Mouse (Mus musculus) limb, embryonic 11.5 days (tissue): Measurements from ENCODE around the gene 1700011L22Rik. TPM values are rescaled to one million over a fixed set of nuclear protein-coding genes. Genes with fewer than 3 reads are reported as not detected.

Experiments used
- ATAC-seq: fragments of 200-750 bp; cut with Nextera tagmentation; 2 replicates; pipeline ENCODE4 v1.8.0; 2017; ENCODE audit warnings: low read depth; ENCODE audit not compliant: insufficient number of reproducible peaks, low FRiP score, low TSS enrichment
- DNase-seq: peaks from one replicate; pipeline ENCODE4 v3.0.0-alpha.2; 2015; ENCODE audit warnings: low spot score
- H3K27ac ChIP-seq: fragments of 300-500 bp; sonication (generic); replicated peaks from 2 replicates; pipeline ENCODE4 v1.5.1; 2014; ENCODE audit warnings: low read depth, mild to moderate bottlenecking, low read length
- H3K27me3 ChIP-seq: fragments of 300-500 bp; sonication (generic); 2 replicates; pipeline ENCODE4 v1.6.1; 2014; ENCODE audit warnings: mild to moderate bottlenecking, low read length, mixed read lengths; ENCODE audit not compliant: control insufficient read depth, insufficient read depth
- H3K36me3 ChIP-seq: fragments of 300-500 bp; sonication (generic); 2 replicates; pipeline ENCODE4 v1.6.1; 2014; ENCODE audit warnings: mild to moderate bottlenecking, low read length, moderate library complexity, mixed read lengths; ENCODE audit not compliant: control insufficient read depth, insufficient read depth
- H3K4me1 ChIP-seq: fragments of 300-500 bp; sonication (generic); 2 replicates; pipeline ENCODE4 v1.6.1; 2014; ENCODE audit warnings: low read length, mixed read lengths; ENCODE audit not compliant: control insufficient read depth, insufficient read depth
- H3K4me2 ChIP-seq: fragments of 300-500 bp; sonication (generic); 2 replicates; pipeline ENCODE4 v1.6.1; 2014; ENCODE audit warnings: low read depth, mild to moderate bottlenecking, moderate library complexity; ENCODE audit not compliant: severe bottlenecking
- H3K4me3 ChIP-seq: fragments of 300-500 bp; sonication (generic); 2 replicates; pipeline ENCODE4 v1.5.1; 2014; ENCODE audit warnings: low read depth, low read length
- H3K9ac ChIP-seq: fragments of 300-500 bp; sonication (generic); 2 replicates; pipeline ENCODE4 v1.6.1; 2014; ENCODE audit warnings: mild to moderate bottlenecking, low read length
- H3K9me3 ChIP-seq: fragments of 300-500 bp; sonication (generic); 2 replicates; pipeline ENCODE4 v1.6.1; 2016; ENCODE audit warnings: low read length; ENCODE audit not compliant: control insufficient read depth
- WGBS: fragments of 180-500 bp; shearing (Covaris S2); extraction: QIAGEN DNeasy Blood & Tissue Kit; methylation state at CpG from one replicate; pipeline ENCODE4 v1.1.7; 2014; 5-methylcytosine and 5-hydroxymethylcytosine counted together
- polyA plus RNA-seq: library from polyadenylated mRNA; unstranded; fragments of >200 nt; fragmentation: Nextera tagmentation; extraction: Ambion mirVana; gene quantifications from 2 replicates; pipeline ENCODE4 v1.2.1, GENCODE M21; 2014

The 1700011L22Rik gene
- polyA plus RNA-seq, 1 experiment from 2014 or later = not detected

DNA sequence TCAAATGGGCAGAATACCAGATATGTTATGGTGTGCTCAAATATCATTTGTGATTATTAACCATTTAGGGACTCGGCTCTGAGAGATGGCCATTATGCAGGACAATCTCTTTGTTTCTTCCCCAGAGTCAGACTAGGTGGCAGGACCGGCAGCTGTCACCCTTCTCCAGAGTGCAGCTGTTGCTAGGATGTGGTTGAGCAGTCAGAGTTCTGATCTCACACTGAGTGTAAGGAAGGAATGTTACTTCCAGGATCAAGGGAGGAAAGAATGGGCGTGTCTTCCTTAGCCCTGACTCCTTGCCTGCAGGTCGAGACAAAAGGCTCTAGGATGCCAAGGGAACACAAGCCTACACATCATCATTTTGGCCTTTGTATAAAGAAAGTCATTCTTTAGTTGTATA is 21.2 kb downstream of the 1700011L22Rik start:
- 79% methylated on average over 4 of the region's 4 CpGs for WGBS
- no peaks in the 10 kb centered on the region for H3K36me3 ChIP-seq
- DNase-seq (peak; percentile 11), ATAC-seq (no peak)
- H3K9me3 ChIP-seq = no peaks in the 10 kb centered on the region
- H3K4me3 ChIP-seq = no peak overlapping the region
- no peaks in the 10 kb centered on the region for H3K27me3 ChIP-seq
- H3K4me2 ChIP-seq = no peak overlapping the region
- no peak overlapping the region for H3K27ac ChIP-seq
- H3K4me1 ChIP-seq = peaks cover 2% of the 10 kb centered on the region; the same call in 1 of the 2 replicates
- H3K9ac ChIP-seq = no peak overlapping the region

DNA sequence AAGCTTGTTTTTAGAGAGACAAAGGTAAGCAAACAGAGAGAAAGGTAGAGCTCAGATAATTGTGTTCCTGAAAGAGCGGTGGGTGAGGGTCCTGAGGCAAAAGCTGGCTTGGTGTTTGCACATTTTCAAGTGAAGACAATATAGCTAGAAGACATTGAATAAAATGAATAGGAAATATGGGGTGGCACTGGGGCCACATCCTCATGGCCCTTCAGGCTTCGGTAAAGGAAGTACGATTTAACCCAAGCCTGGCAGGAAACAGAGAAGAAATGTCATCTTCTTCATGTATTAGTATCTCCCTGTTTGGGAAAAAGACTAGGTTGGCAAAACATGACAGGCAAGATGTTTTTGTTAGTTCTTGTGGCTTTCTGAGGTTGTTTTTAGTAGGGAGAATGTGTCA is 22.3 kb downstream of the 1700011L22Rik start:
- Histone ChIP-seq H3K4me3 (no peak overlapping the region), H3K27me3 (no peaks in the 10 kb centered on the region), H3K4me2 (no peak overlapping the region), H3K27ac (no peak overlapping the region), H3K4me1 (peaks cover 2% of the 10 kb centered on the region; the same call in 1 of the 2 replicates), H3K9ac (no peak overlapping the region), H3K36me3 (no peaks in the 10 kb centered on the region), H3K9me3 (no peaks in the 10 kb centered on the region)
- WGBS = 95% methylated on average over 3 of the region's 3 CpGs
- ATAC-seq (no peak), DNase-seq (peak; percentile 9)

DNA sequence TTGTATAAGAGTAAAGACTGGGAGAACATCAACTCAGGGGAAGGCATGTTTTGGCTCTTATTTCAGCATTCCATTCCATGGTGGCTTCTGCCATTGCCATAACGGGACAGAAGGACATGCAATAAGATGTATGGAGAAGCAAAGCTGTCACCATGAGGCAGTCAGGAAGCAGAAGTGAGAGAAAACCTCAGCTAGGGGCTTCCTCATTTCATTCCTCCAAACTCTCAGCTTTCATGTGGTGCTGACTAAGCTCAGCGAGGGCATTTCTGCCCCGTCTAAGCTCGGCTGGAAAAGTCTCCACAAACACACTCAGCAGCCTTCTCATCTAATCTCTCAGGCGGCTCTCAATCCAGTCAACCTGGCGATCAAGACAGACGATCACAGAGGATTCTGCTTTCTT is 22.8 kb downstream of the 1700011L22Rik start:
- H3K36me3 ChIP-seq = no peaks in the 10 kb centered on the region
- no peaks in the 10 kb centered on the region for H3K27me3 ChIP-seq
- WGBS = 84% methylated on average over 7 of the region's 7 CpGs
- H3K4me1 ChIP-seq = peaks cover 2% of the 10 kb centered on the region; the same call in 1 of the 2 replicates
- H3K4me2 ChIP-seq = no peak overlapping the region
- DNase-seq = no peak
- H3K9ac ChIP-seq = no peak overlapping the region
- H3K4me3 ChIP-seq = no peak overlapping the region
- no peaks in the 10 kb centered on the region for H3K9me3 ChIP-seq
- ATAC-seq = no peak
- H3K27ac ChIP-seq = no peak overlapping the region

DNA sequence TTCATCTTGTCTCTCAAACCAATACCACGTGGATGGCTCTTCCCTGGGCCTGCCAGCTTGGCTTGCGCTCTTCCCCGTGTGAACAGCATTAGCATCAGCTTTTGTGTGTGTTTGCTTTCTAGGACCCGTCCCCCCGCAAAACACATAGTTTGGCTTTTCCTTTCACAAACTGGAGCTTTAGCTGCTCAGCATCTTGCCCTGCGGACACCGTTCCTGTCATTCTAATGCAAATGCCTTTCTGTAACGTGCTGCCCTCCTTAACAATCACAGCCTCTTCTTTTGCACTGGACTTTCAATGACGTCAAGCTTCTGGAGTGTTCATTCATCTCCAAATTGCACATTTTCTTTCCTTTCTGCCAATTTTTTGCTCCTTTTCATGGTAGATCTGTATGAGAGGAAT is 24.0 kb downstream of the 1700011L22Rik start:
- no peaks in the 10 kb centered on the region for H3K9me3 ChIP-seq
- DNase-seq (peak; percentile 18), ATAC-seq (no peak)
- no peak overlapping the region for H3K4me3 ChIP-seq
- H3K36me3 ChIP-seq = no peaks in the 10 kb centered on the region
- 90% methylated on average over 9 of the region's 9 CpGs for WGBS
- H3K27me3 ChIP-seq = no peaks in the 10 kb centered on the region
- H3K27ac ChIP-seq = no peak overlapping the region
- peaks cover 2% of the 10 kb centered on the region; the same call in 1 of the 2 replicates for H3K4me1 ChIP-seq
- no peak overlapping the region for H3K9ac ChIP-seq
- no peak overlapping the region for H3K4me2 ChIP-seq

DNA sequence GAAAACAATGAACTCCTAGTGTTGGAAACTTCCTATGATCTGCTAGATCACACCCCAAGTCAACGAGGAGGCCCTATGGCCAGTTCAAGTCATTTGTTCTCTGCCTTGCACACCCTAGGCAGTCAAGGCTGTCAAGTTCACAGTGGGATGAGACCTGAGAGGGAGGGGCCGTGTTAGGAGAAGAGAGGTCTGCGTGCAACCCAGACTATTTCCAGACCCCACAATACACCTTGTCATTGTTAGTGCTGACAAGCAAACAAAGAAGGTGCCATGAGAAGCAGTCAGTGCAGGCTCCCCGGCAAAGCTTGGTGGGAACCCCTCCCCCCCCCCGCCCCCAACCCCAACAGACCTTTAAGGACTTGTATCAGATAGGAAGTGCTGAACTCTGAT is 25.6 kb downstream of the 1700011L22Rik start:
- H3K27ac ChIP-seq = no peak overlapping the region

GRCm38 (mm10) chr8:79222106-79222751 is 26.1 kb downstream of the 1700011L22Rik start:
- WGBS = 60% methylated on average over 5 of the region's 5 CpGs
- H3K27ac ChIP-seq = 0 out of 2 replicates have a peak overlapping the region, but pooled peaks have one; percentile 16
- no peaks in the 10 kb centered on the region for H3K36me3 ChIP-seq
- H3K27me3 ChIP-seq = no peaks in the 10 kb centered on the region
- no peak overlapping the region for H3K4me3 ChIP-seq
- ATAC-seq (no peak), DNase-seq (peak; percentile 23)
- H3K4me1 ChIP-seq = peaks cover 2% of the 10 kb centered on the region; the same call in 1 of the 2 replicates
- H3K4me2 ChIP-seq = no peak overlapping the region
- H3K9ac ChIP-seq = no peak overlapping the region
- H3K9me3 ChIP-seq = no peaks in the 10 kb centered on the region

More for the DNA sequence above, 25.6 kb downstream of the 1700011L22Rik start:
- DNase-seq (peak; percentile 19), ATAC-seq (no peak)
- Histone ChIP-seq H3K4me2 (no peak overlapping the region), H3K27me3 (no peaks in the 10 kb centered on the region), H3K9me3 (no peaks in the 10 kb centered on the region), H3K36me3 (no peaks in the 10 kb centered on the region), H3K4me1 (peaks cover 2% of the 10 kb centered on the region; the same call in 1 of the 2 replicates), H3K9ac (no peak overlapping the region), H3K4me3 (no peak overlapping the region)
- 69% methylated on average over 5 of the region's 5 CpGs for WGBS

GRCm38 (mm10) chr8:79211630-79212029 is 36.7 kb downstream of the 1700011L22Rik start:
- Histone ChIP-seq H3K4me1 (peaks cover 23% of the 10 kb centered on the region), H3K4me2 (no peak overlapping the region), H3K27me3 (no peaks in the 10 kb centered on the region), H3K27ac (no peak overlapping the region), H3K36me3 (no peaks in the 10 kb centered on the region), H3K9ac (no peak overlapping the region), H3K4me3 (no peak overlapping the region), H3K9me3 (no peaks in the 10 kb centered on the region; the same call in 1 of the 2 replicates)
- DNase-seq = no peak
- WGBS = 88% methylated on average over 9 of the region's 9 CpGs
- no peak for ATAC-seq

- Histone ChIP-seq H3K4me2 (peak overlapping the region; percentile 40), H3K4me3 (peak overlapping the region; percentile 20; the same call in 1 of the 2 replicates), H3K36me3 (no peaks in the 10 kb centered on the region), H3K9me3 (no peaks in the 10 kb centered on the region; the same call in 1 of the 2 replicates), H3K9ac (peak overlapping the region; percentile 27), H3K27ac (peak overlapping the region; percentile 99), H3K27me3 (no peaks in the 10 kb centered on the region), H3K4me1 (peaks cover 23% of the 10 kb centered on the region)
- peak; percentile 85 for DNase-seq
- peak; percentile 85 for ATAC-seq
- under 1% methylated on average over 27 of the region's 27 CpGs for WGBS
Observed at GRCm38 (mm10) chr8:79209641-79210358, 38.6 kb downstream of the 1700011L22Rik start.
